Mouse (Mus musculus) limb, embryonic 13.5 days (tissue): Measurements from ENCODE around the gene Mbd3l2. TPM values are rescaled to one million over a fixed set of nuclear protein-coding genes. Genes with fewer than 3 reads are reported as not detected.
A peak's percentile ranks its signal among the peaks of the same experiment; 100 is the strongest.
"Not testable (repeated sequence)": the region's sequence is repeated elsewhere in the genome, so short reads cannot be mapped to it uniquely, and the experiment has no call there.

ENCODE experiments used
- ATAC-seq: fragments of 200-750 bp; cut with Nextera tagmentation; 2 replicates; pipeline ENCODE4 v1.8.0; 2017; ENCODE audit warnings: low read depth, moderate number of reproducible peaks, moderate TSS enrichment; ENCODE audit not compliant: low FRiP score
- H3K27ac ChIP-seq: fragments of 300-500 bp; sonication (generic); 2 replicates; pipeline ENCODE4 v1.5.1; 2015; ENCODE audit warnings: inconsistent platforms, mild to moderate bottlenecking, moderate library complexity
- H3K27me3 ChIP-seq: fragments of 300-500 bp; sonication (generic); 2 replicates; pipeline ENCODE4 v1.6.1; 2015; ENCODE audit warnings: mild to moderate bottlenecking, inconsistent platforms
- H3K36me3 ChIP-seq: fragments of 300-500 bp; sonication (generic); 2 replicates; pipeline ENCODE4 v1.6.1; 2015; ENCODE audit warnings: inconsistent platforms, mild to moderate bottlenecking, moderate library complexity
- H3K4me1 ChIP-seq: fragments of 300-500 bp; sonication (generic); 2 replicates; pipeline ENCODE4 v1.6.1; 2015; ENCODE audit warnings: inconsistent platforms
- H3K4me2 ChIP-seq: fragments of 300-500 bp; sonication (generic); replicated peaks from 2 replicates; pipeline ENCODE4 v1.6.1; 2015; ENCODE audit warnings: inconsistent platforms, mild to moderate bottlenecking, moderate library complexity
- H3K4me3 ChIP-seq: fragments of 300-500 bp; sonication (generic); 2 replicates; pipeline ENCODE4 v1.5.1; 2015; ENCODE audit warnings: moderate library complexity, mild to moderate bottlenecking, inconsistent platforms
- H3K9ac ChIP-seq: fragments of 300-500 bp; sonication (generic); 2 replicates; pipeline ENCODE4 v1.6.1; 2015; ENCODE audit warnings: mild to moderate bottlenecking, inconsistent platforms
- H3K9me3 ChIP-seq: fragments of 300-500 bp; sonication (generic); 2 replicates; pipeline ENCODE4 v1.6.1; 2016; ENCODE audit warnings: inconsistent platforms
- WGBS: fragments of 180-500 bp; shearing (Covaris S2); methylation state at CpG from one replicate; pipeline ENCODE4 v1.1.7; 2015; 5-methylcytosine and 5-hydroxymethylcytosine counted together
- polyA plus RNA-seq: library from polyadenylated mRNA; unstranded; fragments of >200 nt; fragmentation: Nextera tagmentation; extraction: Ambion mirVana; gene quantifications from 2 replicates; pipeline ENCODE4 v1.2.1, GENCODE M21; 2015

Mbd3l2 gene
- polyA plus RNA-seq, result not detected in 2 replicates

DNA sequence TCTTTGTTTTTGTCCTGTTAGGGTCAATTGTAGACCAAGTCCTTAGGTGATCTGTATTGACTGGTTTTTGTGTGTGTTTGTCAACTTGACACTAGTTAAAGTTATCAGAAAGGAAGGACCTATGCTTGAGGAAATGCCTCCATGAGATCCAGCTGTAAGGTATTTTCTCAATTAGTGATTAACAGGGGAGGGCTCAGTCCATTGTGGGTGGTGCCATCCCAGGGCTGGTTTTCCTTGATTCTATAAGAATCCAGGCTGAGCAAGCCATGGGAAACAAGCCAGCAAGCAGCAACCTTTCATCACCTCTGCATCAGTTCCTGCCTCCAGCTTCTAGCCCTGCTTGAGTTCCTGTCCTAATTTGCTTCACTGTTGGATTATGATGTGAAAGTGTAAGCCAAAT is at the start of gene Mbd3l2:
Gene Mbd3l2, plus strand, starts transcription at position 301 of the 400 bp plus-strand sequence.
- Histone ChIP-seq H3K4me3 (no peak within 1 kb of the TSS), H3K9me3 (no peaks in the 10 kb centered on the region), H3K4me2 (no peak within 1 kb of the TSS), H3K36me3 (no peaks in the 10 kb centered on the region), H3K9ac (no peak within 1 kb of the TSS), H3K4me1 (no peaks in the 10 kb centered on the region), H3K27ac (no peak within 1 kb of the TSS), H3K27me3 (no peaks in the 10 kb centered on the region)
- ATAC-seq, result no peak

DNA sequence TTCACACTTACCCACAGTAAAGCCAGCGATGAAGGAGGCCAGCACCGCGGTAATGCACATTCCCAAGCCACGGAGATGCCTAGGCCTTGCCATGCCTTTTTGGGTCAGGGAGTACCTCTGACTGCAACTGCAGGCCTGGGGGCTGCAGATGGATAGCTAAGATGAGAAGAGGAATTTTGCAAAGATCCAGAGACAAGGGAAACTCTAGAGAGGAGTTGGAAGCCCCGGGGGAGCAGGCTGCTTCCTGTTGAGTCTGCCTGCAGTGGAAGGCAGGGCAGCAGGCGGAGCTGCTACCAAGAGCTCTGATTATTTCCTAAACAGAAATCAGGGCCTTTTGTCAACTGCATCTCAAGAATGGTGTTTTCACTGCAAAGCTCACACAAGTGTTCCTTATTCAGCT is 44.7 kb upstream of the Mbd3l2 start:
- H3K27ac ChIP-seq, result no peak overlapping the region
- H3K36me3 ChIP-seq, result no peaks in the 10 kb centered on the region
- H3K4me3 ChIP-seq, result no peak overlapping the region
- no peak for ATAC-seq
- no peaks in the 10 kb centered on the region for H3K27me3 ChIP-seq
- WGBS, result 30% methylated on average over 6 of the region's 6 CpGs
- no peaks in the 10 kb centered on the region for H3K4me1 ChIP-seq
- peak overlapping the region; percentile 25; the same call in 1 of the 2 replicates for H3K4me2 ChIP-seq
- H3K9me3 ChIP-seq, result no peaks in the 10 kb centered on the region
- H3K9ac ChIP-seq, result no peak overlapping the region

DNA sequence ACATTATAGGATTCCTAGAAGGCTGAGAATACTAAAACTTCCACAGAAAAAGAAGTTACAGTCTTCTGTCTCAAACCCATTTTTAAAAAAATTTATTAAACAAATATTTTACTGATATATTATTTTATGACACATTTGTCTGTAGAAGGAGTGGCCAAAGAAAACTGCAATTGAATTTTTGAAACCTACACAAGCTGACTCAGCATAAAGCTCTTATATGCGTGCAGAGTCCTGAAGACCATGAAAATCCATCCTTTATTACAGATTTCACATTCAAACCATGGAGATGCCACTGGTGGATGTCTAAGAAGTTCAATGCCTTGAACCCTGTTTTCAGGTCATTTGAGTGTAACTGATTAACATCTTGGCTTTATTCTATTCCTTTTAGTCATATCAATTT is 30.8 kb upstream of the Mbd3l2 start:
- no peak overlapping the region for H3K27ac ChIP-seq
- H3K27me3 ChIP-seq, result no peaks in the 10 kb centered on the region
- no peaks in the 10 kb centered on the region for H3K4me1 ChIP-seq
- no peak overlapping the region for H3K4me3 ChIP-seq
- WGBS, result 85% methylated on average over 1 of the region's 1 CpGs
- no peaks in the 10 kb centered on the region for H3K36me3 ChIP-seq
- no peak for ATAC-seq
- H3K4me2 ChIP-seq, result no peak overlapping the region
- no peaks in the 10 kb centered on the region for H3K9me3 ChIP-seq
- no peak overlapping the region for H3K9ac ChIP-seq

DNA sequence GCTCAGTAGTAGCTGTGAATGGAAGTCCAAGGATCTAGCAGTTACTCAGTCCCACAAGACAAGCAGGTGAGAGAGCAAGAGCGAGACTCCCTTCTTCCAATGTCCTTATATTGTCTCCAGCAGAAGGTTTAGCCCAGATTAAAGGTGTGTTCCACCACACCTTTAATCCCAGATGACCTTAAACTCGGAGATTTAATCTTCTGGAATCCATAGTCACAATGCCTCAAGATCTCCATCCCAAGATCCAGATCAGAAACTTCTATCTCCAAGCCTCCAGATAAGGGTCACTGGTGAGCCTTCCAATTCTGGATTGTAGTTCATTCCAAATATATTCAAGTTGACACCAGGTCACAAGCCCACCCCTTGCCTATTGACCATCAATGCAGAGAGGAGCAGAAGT is 27.6 kb upstream of the Mbd3l2 start, which contains the start of gene Naalad2:
Gene Naalad2, minus strand, starts transcription at position 101 of the 400 bp plus-strand sequence.
- H3K9ac ChIP-seq, H3K27me3 ChIP-seq, H3K27ac ChIP-seq, ATAC-seq, H3K4me1 ChIP-seq, H3K36me3 ChIP-seq, H3K4me2 ChIP-seq, H3K4me3 ChIP-seq, H3K9me3 ChIP-seq: not testable (repeated sequence)
- WGBS, result 69% methylated on average over 2 of the region's 2 CpGs

DNA sequence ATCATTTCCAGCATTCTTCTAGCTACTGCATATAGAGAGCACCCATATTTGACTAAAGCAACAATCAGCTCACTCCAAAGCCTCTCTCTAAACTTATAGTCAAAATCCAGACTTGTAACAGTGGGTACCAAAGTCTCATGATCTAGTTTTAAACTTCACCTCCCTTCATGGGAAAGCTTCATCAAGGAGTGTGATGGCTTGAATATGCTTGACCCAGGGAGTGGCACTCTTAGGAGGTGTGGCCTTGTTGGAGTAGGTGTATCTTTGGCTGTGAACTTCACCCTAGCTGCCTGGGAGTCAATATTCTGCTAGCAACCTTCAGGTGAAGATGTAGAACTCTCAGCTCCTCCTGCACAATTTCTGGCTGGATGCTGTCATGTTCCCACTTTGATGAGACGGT is 26.3 kb upstream of the Mbd3l2 start, which contains the start of gene Ubtfl1:
Gene Ubtfl1, plus strand, starts transcription at position 301 of the 400 bp plus-strand sequence.
- H3K36me3 ChIP-seq, result no peaks in the 10 kb centered on the region
- no peak within 1 kb of the TSS for H3K9ac ChIP-seq
- H3K9me3 ChIP-seq, result no peaks in the 10 kb centered on the region
- H3K4me3 ChIP-seq, result no peak within 1 kb of the TSS
- no peak within 1 kb of the TSS for H3K4me2 ChIP-seq
- no peak within 1 kb of the TSS for H3K27ac ChIP-seq
- ATAC-seq, result no peak
- H3K27me3 ChIP-seq, result no peaks in the 10 kb centered on the region
- H3K4me1 ChIP-seq, result no peaks in the 10 kb centered on the region
- WGBS, result 79% methylated on average over 1 of the region's 1 CpGs

DNA sequence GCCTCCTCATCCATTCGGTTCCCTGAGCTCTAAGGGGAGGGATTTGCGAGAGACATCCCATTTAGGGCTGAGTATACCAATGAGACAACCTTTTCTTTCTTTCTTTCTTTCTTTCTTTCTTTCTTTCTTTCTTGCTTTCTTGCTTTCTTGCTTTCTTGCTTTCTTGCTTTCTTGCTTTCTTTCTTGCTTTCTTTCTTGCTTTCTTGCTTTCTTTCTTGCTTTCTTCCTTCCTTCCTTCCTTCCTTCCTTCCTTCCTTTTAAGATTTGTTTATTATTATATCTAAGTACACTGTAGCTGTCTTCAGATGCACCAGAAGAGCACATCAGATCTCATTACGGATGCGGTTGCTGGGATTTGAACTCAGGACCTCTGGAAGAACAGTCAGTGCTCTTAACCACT is 18.1 kb upstream of the Mbd3l2 start:
- H3K4me3 ChIP-seq, H3K4me2 ChIP-seq, H3K9me3 ChIP-seq, H3K27ac ChIP-seq, H3K36me3 ChIP-seq, H3K27me3 ChIP-seq, ATAC-seq, H3K9ac ChIP-seq, H3K4me1 ChIP-seq: not testable (repeated sequence)
- 91% methylated on average over 4 of the region's 4 CpGs for WGBS

DNA sequence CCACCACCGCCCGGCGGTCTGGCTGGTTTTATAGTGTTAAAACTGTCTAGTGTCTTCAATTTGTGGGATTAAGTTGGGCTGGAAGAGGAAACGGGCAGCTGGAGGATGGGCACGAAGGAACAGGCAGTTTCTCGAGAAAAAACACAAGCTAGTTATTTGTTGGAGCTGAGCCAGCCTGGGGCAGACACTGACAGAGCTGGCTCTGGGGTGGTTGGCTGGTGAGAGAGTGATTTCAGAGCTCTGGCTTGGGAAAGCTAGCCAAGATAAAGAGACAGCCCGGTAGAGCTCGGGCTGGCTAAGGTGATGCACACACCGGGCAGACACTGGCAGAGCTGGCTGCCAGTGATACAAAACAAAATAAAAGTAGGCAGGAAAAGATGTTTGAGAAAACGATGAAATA is 1.2 kb downstream of the Mbd3l2 start:
- Histone ChIP-seq H3K36me3 (no peaks in the 10 kb centered on the region), H3K27me3 (no peaks in the 10 kb centered on the region), H3K9me3 (no peaks in the 10 kb centered on the region), H3K4me3 (no peak overlapping the region), H3K4me1 (no peaks in the 10 kb centered on the region), H3K4me2 (no peak overlapping the region), H3K9ac (no peak overlapping the region), H3K27ac (no peak overlapping the region)
- ATAC-seq, result no peak
- 75% methylated on average over 10 of the region's 10 CpGs for WGBS

DNA sequence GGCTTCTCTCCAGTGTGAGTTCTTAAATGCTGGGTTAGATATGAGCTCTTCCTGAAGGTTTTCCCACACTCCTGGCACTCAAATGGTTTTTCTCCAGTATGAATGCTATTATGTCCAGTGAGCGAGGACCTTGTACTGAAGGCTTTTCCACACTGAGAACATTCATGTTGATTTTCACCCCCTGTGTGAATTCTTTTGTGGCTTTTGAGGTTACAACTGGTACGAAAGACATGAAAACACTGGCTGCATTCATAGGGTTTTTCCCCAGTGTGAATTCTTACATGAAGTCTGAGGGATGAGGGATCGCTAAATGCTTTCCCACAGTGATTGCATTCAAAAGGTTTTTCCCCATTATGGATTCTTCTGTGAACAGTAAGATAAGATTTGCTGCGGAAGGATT is 26.1 kb downstream of the Mbd3l2 start:
- 84% methylated on average over 4 of the region's 4 CpGs for WGBS

DNA sequence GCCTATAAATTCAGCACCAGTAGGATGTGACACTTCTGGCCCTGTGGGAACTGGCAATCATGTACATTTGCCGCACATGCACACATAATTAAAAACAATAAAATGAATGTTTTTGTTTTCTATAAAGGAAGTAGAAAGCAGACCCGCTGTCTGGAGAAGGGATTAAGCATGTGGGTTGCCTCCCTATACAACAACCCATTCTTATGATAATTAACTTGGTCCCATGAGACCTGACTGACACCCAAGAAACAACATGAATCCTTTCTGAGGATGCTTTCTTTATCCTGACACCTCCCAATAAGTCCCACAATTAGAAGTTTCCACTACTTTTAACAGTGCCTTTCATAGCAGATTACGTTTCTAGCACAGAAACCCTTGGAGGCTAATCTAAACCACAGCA is 36.9 kb downstream of the Mbd3l2 start:
- no peaks in the 10 kb centered on the region for H3K27me3 ChIP-seq
- H3K4me1 ChIP-seq, result no peaks in the 10 kb centered on the region
- H3K9ac ChIP-seq, result no peak overlapping the region
- no peak overlapping the region for H3K4me3 ChIP-seq
- peaks cover 7% of the 10 kb centered on the region; the same call in 1 of the 2 replicates for H3K9me3 ChIP-seq
- no peak overlapping the region for H3K4me2 ChIP-seq
- ATAC-seq, result no peak
- peaks cover 63% of the 10 kb centered on the region for H3K36me3 ChIP-seq
- no peak overlapping the region for H3K27ac ChIP-seq
- 67% methylated on average over 3 of the region's 3 CpGs for WGBS

More for the DNA sequence above, 26.1 kb downstream of the Mbd3l2 start:
- Histone ChIP-seq H3K9me3 (no peaks in the 10 kb centered on the region), H3K4me1 (no peaks in the 10 kb centered on the region), H3K27me3 (no peaks in the 10 kb centered on the region), H3K36me3 (peaks cover 47% of the 10 kb centered on the region), H3K4me3 (no peak overlapping the region), H3K4me2 (no peak overlapping the region), H3K9ac (no peak overlapping the region), H3K27ac (no peak overlapping the region)
- no peak for ATAC-seq

DNA sequence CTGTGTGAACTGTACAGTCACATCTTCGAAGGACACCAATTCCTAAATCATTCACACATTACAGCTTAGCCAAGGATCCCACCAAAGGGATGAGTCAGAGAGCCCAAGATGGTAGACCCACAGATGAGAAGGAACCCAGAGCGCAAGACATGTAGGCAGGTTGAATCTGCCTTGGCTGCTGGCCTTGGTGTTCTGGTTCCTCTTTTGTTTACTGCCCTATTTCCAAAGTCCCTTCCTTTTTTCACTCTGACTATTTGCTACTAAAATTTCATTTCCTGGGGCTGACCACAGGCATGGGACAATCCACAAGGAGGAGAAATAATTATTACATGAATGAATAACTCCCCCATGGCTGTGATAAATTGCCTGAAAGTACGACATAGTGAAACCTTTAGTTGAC is 37.6 kb downstream of the Mbd3l2 start:
- H3K27ac ChIP-seq, result no peak overlapping the region
- peaks cover 59% of the 10 kb centered on the region for H3K36me3 ChIP-seq
- peaks cover 4% of the 10 kb centered on the region for H3K4me1 ChIP-seq
- H3K9me3 ChIP-seq, result peaks cover 7% of the 10 kb centered on the region; the same call in 1 of the 2 replicates
- H3K9ac ChIP-seq, result no peak overlapping the region
- WGBS, result 86% methylated on average over 3 of the region's 3 CpGs
- H3K4me3 ChIP-seq, result no peak overlapping the region
- H3K27me3 ChIP-seq, result no peaks in the 10 kb centered on the region
- no peak for ATAC-seq
- H3K4me2 ChIP-seq, result no peak overlapping the region

DNA sequence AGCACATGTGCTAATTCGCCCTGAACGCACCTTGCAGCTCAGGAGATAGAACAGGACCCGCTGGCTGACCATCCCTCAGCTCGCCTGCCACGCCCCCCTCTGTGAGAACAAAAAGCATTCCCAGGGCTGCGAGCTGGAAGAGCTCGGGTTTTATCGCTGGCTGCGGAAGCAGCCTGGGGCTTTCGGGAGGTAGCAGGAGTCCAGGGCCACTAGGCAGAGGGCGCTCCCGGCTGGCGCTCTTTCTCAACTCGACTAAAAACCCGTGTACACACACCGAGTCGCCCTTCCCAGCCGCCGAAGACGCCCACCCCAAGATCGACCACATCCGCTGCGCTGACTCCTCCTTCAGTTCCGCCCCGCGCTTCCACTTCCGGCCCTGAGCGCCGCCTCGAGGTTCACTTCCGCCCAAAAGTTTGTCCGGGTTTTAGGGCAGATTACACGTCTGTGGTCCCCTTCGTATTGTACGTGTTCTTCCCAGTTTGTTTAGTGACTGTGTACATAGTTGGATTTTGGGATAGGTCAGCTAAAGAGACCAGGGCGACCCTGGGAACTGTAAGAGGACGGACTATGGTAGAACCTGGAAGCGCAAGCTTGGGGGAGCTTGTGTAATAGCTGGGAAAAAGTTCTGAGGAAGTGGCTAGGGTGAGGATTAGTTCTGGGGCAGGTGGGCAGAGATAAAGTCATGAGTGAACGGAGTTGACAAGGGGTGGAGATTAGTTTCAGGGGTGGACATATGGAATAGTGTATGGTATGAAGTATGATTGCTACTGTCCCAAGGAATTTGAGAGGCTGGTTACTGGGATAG is 43.1 kb downstream of the Mbd3l2 start:
- peak overlapping the region; percentile 64 for H3K4me3 ChIP-seq
- peaks cover 4% of the 10 kb centered on the region for H3K4me1 ChIP-seq
- H3K27ac ChIP-seq, result peak overlapping the region; percentile 90
- H3K9ac ChIP-seq, result peak overlapping the region; percentile 70
- H3K9me3 ChIP-seq, result no peaks in the 10 kb centered on the region
- WGBS, result 5% methylated on average over 39 of the region's 39 CpGs
- peak; percentile 98 for ATAC-seq
- H3K4me2 ChIP-seq, result peak overlapping the region; percentile 73
- no peaks in the 10 kb centered on the region for H3K27me3 ChIP-seq
- H3K36me3 ChIP-seq, result peaks cover 11% of the 10 kb centered on the region

DNA sequence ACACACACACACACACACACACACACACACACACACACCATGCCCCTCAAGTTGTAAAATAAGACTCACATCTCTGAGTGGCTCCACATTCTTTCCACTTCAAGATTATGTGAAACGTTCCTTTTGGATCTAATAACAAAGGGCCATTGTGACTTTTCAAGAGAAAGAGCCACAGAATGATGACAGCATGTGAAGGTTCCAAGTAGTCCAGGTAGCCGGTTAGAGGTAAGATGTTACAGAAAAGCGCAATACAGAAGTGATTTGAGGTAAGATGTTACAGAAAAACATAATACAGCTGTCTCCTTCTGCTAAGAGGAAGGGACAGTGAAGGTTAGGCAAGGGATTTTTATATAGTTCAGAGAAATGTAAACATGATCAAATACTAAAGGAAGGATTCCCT is 47.7 kb downstream of the Mbd3l2 start, which contains the start of the genes Zfp558 and Mbd3l1:
Gene Zfp558, minus strand, starts transcription at position 101 of the 400 bp plus-strand sequence.
Gene Mbd3l1, plus strand, starts transcription at position 192 of the 400 bp plus-strand sequence.
- no peaks in the 10 kb centered on the region for H3K36me3 ChIP-seq
- H3K4me1 ChIP-seq, result no peaks in the 10 kb centered on the region
- H3K4me2 ChIP-seq, result no peak within 1 kb of the TSS
- H3K9ac ChIP-seq, result no peak within 1 kb of the TSS
- H3K9me3 ChIP-seq, result no peaks in the 10 kb centered on the region
- no peak for ATAC-seq
- no peak within 1 kb of the TSS for H3K27ac ChIP-seq
- WGBS, result 68% methylated on average over 3 of the region's 3 CpGs
- H3K27me3 ChIP-seq, result no peaks in the 10 kb centered on the region
- no peak within 1 kb of the TSS for H3K4me3 ChIP-seq
